Mouse (Mus musculus) adrenal gland, adult 8-10 months (tissue): ENCODE results near the gene Nabp2. TPM values are rescaled to one million over a fixed set of nuclear protein-coding genes. Genes with fewer than 3 reads are reported as not detected.

Source experiments
- DNase-seq: peaks from one replicate; pipeline ENCODE4 v3.0.0; 2022
- total RNA-seq, 4 experiments: library from RNA; stranded (reverse); gene quantifications; 2 replicates each; pipeline ENCODE4 v1.2.4; 2022

The Nabp2 gene
- 10 to 100 TPM; 76.6 to 93.8 (median 86.8) TPM for total RNA-seq

DNA sequence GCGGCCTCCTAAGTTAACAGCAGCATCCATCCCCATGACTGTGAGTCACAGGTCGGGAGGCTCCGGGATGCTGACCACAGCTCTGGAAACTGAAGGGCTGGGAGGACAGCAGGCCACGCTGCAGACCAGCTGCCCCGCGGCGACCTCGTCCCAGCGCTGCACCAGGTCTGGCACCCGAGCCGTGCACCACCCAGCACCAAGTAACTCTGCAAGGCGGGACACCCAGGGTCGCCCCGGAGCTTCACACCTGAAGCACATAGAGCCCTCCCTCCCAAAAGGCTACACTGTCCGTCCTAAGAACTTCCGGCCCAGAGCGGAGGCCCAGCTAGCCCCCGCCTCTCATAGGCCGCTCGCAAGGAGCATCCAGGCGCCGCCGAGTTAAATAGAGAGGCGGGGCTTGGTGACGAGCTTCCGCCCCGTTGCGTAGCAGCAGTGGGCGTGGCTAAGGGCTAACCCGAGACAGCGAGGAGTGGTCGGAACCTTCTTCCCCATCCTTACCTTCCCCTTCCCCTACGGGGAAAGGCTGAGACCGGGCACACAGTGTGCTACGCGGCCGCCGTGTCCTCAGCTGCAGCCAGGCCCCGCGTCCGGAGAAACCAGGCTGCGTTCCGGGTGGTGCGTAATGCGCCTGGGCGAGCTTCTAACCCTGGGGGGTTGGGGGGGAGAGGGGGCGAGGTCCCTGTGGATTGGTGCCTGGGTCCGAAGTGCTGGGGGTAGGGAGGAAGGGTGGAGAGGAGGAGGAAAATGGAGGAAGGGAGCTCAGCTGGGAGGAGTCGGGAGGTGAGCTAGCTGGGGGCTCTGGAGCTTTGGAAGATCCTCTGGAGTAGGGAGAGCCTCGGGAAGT lies at the start of gene Nabp2, which contains the start of gene Rnf41:
TSS of gene Nabp2 (minus strand) at position 282 of the 844 bp plus-strand sequence.
TSS of gene Rnf41 (plus strand) at position 447 of the 844 bp plus-strand sequence.
- DNase-seq = peak; percentile 96

- no peak for DNase-seq
These were observed 49.0 kb upstream of the Nabp2 start for GRCm38 (mm10) chr10:128460270-128460630.

DNA sequence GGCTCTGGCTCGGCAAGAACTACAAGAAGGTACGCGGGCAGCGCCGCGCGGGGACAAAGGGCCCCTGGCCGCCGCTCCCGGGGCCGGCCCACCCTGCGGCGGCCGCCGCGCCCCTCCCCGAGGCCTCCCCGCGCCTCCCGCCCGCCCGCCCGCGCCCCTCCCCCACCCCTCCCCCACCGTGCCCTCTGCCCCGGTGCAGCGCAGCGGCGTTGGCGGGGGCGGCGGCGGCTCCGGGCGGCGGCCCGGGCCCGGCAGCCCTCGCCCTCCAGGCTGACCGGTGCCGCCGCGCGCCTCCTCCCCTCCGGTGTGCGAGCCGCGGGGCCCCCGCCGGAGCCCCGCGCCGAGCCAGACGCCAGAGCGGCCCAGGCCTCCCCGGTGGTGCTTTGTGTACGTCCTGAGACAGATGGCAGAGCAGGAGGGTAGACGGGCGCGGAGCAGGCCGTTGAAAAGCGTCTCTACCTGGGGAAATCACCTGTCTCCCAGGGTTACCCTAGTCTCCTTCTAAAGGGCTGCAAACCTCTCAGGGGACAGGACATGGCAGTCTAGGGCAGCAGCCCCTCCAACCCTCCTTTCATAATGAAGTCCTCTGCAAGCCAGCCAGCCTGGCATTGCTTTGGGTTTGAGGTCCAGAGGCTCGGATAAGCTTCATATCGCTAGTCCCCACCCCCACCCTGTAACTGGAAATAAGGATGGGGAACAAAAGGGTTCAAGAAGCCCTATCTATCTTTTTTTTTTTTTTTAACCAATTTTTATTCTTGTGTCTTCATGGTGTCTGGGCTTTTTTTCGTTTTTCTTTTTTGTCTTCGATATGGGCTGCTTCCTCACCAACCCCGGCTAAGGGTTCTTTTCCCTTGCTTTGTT lies 48.3 kb upstream of the Nabp2 start:
- DNase-seq = no peak

DNA sequence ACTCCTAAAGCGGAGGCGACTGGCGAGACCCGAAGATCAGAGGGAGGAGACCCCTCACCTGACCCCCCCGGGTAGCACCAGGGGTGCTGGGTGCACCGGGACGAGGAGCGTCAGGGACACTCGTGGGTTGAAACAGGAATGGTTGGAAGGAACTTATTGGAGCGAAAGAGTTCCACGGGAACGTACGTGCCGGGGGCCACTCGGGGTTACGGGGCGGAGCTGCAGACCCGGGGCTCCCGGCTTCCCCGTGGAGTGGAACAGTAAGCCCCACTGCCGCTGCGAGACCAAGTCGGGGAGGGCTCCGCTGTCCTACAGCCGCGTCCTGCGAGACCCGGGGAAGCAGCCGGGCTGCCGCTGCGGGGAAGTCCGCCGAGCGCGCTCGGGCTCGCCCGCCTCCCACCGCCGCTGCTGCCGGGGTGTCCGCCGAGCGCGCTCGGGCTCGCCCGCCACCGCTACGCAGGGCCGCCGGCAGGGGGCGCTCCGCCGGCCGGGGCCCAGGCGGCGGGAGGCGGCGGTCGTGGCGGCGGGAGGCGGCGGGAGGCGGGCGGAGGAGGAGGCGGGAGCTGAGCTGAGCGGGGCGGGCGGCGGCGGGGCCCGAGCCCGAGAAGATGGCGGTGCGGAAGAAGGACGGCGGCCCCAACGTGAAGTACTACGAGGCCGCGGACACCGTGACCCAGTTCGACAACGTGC lies 47.6 kb upstream of the Nabp2 start, which contains the start of gene Smarcc2:
TSS of gene Smarcc2 (plus strand) at position 530 of the 690 bp plus-strand sequence.
- peak; percentile 66 for DNase-seq

- DNase-seq = peak; percentile 87
These were observed 47.0 kb upstream of the Nabp2 start for GRCm38 (mm10) chr10:128458348-128458718.

- DNase-seq = no peak
These were observed 46.4 kb upstream of the Nabp2 start for GRCm38 (mm10) chr10:128457676-128458075.

DNA sequence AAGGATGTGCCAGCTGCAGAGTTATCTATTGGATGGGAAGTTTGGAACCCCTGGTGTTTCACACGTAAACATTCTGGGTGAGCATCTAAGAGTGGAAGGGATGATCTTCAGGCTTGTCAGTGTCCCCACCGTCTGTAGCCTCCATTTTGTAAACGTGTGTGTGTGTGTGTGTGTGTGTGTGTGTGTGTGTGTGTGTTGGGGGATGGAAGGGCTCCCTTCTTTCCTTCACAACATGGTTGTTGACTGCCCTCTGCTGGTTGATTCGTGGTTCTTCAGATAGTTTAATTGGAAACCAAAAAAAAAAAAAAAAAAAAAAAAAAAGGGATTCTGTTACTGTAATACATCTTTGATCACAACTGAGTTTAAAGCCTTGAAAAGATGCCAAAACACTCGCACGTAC lies 44.0 kb upstream of the Nabp2 start:
- DNase-seq = no peak

DNA sequence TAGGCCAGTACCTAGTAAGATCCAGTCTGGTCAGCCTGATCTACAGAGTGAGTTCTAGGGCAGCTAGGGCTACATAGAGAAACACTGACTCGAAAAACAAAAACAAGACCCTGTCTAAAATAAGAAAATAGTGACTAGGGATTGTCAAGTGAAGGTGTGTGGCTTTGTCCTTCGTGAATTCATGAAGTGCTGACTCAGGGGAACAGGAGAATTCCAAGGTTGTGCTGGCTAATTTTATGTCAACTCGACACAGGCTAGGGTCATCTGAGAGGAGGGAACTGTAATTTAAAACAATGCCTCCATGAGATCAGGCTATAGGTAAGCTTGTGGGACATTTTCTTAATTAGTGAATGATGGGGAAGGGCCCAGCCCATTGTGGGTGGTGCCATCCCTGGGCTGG lies 43.2 kb upstream of the Nabp2 start:
- DNase-seq = no peak

- DNase-seq = no peak
These were observed 39.7 kb upstream of the Nabp2 start for GRCm38 (mm10) chr10:128451014-128451413.

- DNase-seq = no peak
These were observed 34.1 kb upstream of the Nabp2 start for GRCm38 (mm10) chr10:128445407-128445806.

GRCm38 (mm10) chr10:128444354-128444753 lies 33.1 kb upstream of the Nabp2 start:
- DNase-seq = no peak

DNA sequence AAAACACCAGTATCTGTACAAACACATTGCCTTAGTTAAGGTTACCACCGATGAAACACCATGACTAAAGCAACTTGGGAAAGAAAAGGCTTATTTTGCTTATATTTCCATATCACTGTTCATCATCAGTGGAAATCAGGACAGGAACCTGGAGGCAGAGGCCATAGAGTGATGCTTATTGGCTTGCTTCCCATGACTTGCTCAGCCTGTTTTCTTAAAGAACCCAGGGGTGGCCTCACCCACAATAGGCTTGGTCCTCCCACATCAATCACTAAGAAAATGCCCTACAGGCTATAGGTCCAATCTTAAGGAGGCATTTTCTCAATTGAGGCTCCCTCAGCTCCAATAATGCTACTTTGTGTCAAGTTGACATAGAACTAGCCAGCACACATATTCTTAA lies 31.4 kb upstream of the Nabp2 start:
- DNase-seq = no peak

GRCm38 (mm10) chr10:128441324-128442119 lies 30.2 kb upstream of the Nabp2 start:
- DNase-seq = no peak

- DNase-seq = no peak
These were observed 29.1 kb upstream of the Nabp2 start for GRCm38 (mm10) chr10:128440407-128440806.

DNA sequence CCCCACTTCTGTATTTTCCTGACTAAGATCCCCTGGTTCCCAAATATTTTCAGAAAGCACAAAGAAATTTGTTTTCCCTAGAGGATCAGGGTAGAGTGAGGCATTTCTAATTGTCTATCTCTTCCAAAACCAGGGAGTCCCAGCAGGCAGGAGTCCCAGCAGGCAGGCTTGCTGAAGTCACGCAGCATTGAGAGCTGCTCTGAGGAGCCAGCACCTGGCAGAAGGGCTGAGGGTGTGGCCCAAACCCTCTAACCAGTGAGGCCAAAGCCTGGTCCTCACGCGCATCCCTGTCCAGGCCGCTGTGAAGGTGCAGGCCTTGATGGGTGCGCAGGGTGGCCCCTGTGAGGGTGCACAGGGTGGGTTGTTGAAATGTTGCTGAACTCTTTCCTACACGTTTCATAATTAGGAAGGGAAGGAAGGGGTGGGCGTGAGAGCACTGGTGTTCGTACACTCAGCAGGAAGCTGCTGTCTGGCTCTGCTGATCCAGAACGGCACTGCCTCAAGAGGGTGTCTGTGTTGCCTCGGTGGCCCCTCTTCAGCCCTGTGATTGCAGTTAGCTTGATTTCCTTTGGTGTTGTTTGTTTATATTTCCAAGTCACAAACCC lies 27.5 kb upstream of the Nabp2 start:
- DNase-seq = no peak

DNA sequence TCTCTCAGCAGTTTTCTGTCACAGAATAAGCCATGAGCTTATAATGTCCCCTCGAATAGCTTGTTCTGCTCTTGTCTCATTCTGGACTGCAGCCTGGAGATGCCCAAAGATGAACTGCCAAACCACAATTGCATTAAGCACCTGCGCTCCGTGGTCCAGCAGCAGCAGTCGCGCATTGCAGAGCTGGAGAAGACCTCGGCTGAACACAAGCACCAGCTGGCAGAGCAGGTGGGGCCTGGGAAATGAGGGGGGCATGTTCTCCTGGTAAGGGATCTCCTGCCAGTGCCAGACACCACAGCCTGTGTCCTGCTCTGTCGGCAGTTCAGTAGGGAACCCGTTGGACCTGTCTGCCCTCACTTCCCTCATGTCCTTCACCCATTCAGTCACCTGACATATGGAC lies 25.1 kb upstream of the Nabp2 start:
- no peak for DNase-seq

- no peak for DNase-seq
These were observed 24.6 kb upstream of the Nabp2 start for GRCm38 (mm10) chr10:128435873-128436272.

- DNase-seq = peak; percentile 75
These were observed 24.0 kb upstream of the Nabp2 start for GRCm38 (mm10) chr10:128435186-128435823.

DNA sequence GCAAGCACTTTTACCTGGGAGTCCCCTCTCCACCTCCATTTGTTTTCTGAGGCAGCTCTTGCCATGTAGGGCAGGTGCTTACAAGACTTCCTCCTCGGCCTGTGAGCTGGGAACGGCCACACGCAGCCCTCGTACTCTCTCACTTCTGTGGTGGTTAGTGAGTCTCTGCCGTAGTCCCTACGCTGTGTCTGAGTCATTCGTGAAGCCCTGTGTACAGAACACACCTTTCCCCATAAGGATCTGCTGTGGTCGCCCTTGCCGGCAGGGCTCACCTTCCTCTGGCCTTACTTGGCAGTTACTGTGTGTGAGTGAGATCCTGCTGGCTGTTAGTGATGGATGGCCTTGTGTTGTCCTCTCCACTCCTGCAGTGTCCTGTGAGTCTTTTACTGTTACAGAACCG lies 23.4 kb upstream of the Nabp2 start:
- no peak for DNase-seq

DNA sequence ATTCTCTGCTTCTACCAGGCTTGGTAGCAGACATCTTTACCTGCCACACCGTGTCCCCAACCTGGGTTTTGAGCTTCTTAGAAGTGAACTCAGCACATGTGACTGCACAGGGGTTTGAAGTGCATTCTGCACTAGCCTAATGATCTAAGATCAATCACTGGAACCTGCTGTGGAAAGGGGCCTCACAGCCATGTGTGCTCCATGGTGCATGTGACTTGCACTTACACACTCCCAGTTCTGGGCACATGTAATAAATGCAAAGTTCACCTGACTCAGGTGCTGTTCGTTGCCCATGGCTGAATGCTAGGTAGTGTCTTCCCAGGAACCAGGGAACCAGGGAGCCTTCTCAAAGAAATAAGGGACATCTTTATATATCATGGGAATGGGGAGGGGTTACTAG lies 22.1 kb upstream of the Nabp2 start:
- no peak for DNase-seq

GRCm38 (mm10) chr10:128429454-128429853 lies 18.2 kb upstream of the Nabp2 start:
- DNase-seq = no peak
